Mouse (Mus musculus) thymus, adult 2 months (tissue): ENCODE data around the gene Usp2.

Experiments
- CTCF ChIP-seq: fragments of 200-500 bp; IDR thresholded peaks from 2 replicates; pipeline ENCODE4 v1.5.1; 2012; ENCODE audit warnings: mild to moderate bottlenecking, control low read depth, low read length, moderate library complexity, borderline replicate concordance; ENCODE audit not compliant: control insufficient read depth, poor library complexity, insufficient read depth; ENCODE audit errors: extremely low read depth
- POLR2A ChIP-seq: fragments of 200-500 bp; IDR thresholded peaks from 2 replicates; pipeline ENCODE4 v1.6.1; 2012; ENCODE audit warnings: mild to moderate bottlenecking, low read length, control low read depth, moderate library complexity; ENCODE audit not compliant: control insufficient read depth, poor library complexity, insufficient read depth; ENCODE audit errors: extremely low read depth

GRCm38 (mm10) chr9:44071914-44072598 lies 5.2 kb downstream of the Usp2 start:
- TF ChIP-seq CTCF: no peak
- no peak for TF ChIP-seq POLR2A
